Mouse (Mus musculus): Measurements from ENCODE around the gene Cnnm3. TPM values are rescaled to one million over a fixed set of nuclear protein-coding genes. Genes with fewer than 3 reads are reported as not detected.
A peak's percentile ranks its signal among the peaks of the same experiment; 100 is the strongest.

Cnnm3 gene
- polyA plus RNA-seq, 1 experiment from 2014 or later: 4.6 TPM

DNA sequence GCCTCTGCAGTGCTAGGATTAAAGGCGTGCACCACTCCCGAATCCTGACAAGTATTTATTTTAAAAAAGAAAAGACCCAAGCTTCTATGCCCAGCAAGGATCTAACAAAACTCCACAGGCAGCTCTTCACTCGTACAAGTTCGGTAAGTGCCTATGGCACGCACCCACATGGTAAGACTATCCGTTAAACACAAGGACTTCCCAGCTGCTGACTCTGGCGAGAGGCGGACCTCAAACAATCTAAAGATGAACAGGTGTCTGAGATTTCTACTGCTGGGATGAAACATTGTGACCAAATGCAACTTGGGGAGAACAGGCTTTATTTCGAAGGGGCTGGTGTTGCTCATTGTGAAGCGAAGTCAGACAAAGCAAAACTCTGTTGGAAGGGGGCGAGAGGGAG is 28.5 kb downstream of the Cnnm3 start:
- no peaks in the 10 kb centered on the region for H3K27me3 ChIP-seq
- ATAC-seq (ENCODE audit: low FRiP score, low read depth): no peak
- no peaks in the 10 kb centered on the region for H3K9me3 ChIP-seq
- no peak overlapping the region for H3K4me2 ChIP-seq (replicated peaks)
- no peak overlapping the region for H3K27ac ChIP-seq (replicated peaks)
- H3K36me3 ChIP-seq: peaks cover 38% of the 10 kb centered on the region
- H3K4me1 ChIP-seq: peaks cover 4% of the 10 kb centered on the region; the same call in 1 of the 2 replicates
- H3K4me3 ChIP-seq: no peak overlapping the region
- H3K9ac ChIP-seq (replicated peaks): no peak overlapping the region
- 91% methylated on average over 11 of the region's 11 CpGs for WGBS

- no peak overlapping the region for H3K27ac ChIP-seq (replicated peaks)
- WGBS: 93% methylated on average over 12 of the region's 12 CpGs
- H3K9ac ChIP-seq (replicated peaks): no peak overlapping the region
- H3K4me3 ChIP-seq: no peak overlapping the region
- no peak for ATAC-seq (ENCODE audit: low FRiP score, low read depth)
- no peaks in the 10 kb centered on the region for H3K27me3 ChIP-seq
- H3K9me3 ChIP-seq: no peaks in the 10 kb centered on the region
- H3K4me1 ChIP-seq: peaks cover 7% of the 10 kb centered on the region; the same call in 1 of the 2 replicates
- H3K4me2 ChIP-seq (replicated peaks): no peak overlapping the region
- peaks cover 38% of the 10 kb centered on the region for H3K36me3 ChIP-seq
These were observed 29.1 kb downstream of the Cnnm3 start for GRCm38 (mm10) chr1:36540807-36541206.

DNA sequence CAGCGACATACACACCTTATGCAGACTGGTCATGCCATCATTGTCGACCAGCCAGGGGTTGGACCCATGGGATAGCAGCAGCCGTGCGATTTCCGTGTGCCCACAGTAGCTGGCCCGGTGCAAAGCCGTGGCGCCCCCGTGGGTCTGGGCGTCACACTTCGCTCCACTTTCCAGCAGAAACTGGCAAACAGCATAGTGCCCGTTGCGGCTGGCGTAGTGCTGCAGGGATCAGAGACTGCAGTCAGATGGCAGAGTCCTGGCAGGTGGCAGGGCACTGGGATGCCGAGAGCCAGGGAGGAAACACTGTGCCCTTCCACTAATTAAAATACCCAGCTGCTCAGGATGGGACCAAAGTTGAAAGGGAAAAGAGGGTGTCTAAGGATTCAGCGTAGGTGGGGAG is 30.2 kb downstream of the Cnnm3 start:
- Histone ChIP-seq H3K36me3 (peaks cover 38% of the 10 kb centered on the region), H3K27me3 (no peaks in the 10 kb centered on the region), H3K4me2 (replicated peaks) (no peak overlapping the region), H3K9ac (replicated peaks) (no peak overlapping the region), H3K4me3 (no peak overlapping the region), H3K27ac (replicated peaks) (no peak overlapping the region), H3K9me3 (no peaks in the 10 kb centered on the region), H3K4me1 (peaks cover 15% of the 10 kb centered on the region)
- no peak for ATAC-seq (ENCODE audit: low FRiP score, low read depth)
- 93% methylated on average over 16 of the region's 16 CpGs for WGBS

- Histone ChIP-seq H3K36me3 (peaks cover 38% of the 10 kb centered on the region), H3K9ac (replicated peaks) (no peak overlapping the region), H3K27me3 (no peaks in the 10 kb centered on the region), H3K27ac (replicated peaks) (no peak overlapping the region), H3K4me3 (no peak overlapping the region), H3K9me3 (no peaks in the 10 kb centered on the region), H3K4me1 (peaks cover 18% of the 10 kb centered on the region), H3K4me2 (replicated peaks) (no peak overlapping the region)
- WGBS: 92% methylated on average over 9 of the region's 9 CpGs
- ATAC-seq (ENCODE audit: low FRiP score, low read depth): no peak
These were observed 31.3 kb downstream of the Cnnm3 start for GRCm38 (mm10) chr1:36542925-36543324.

- H3K9me3 ChIP-seq: no peaks in the 10 kb centered on the region
- peaks cover 40% of the 10 kb centered on the region for H3K36me3 ChIP-seq
- no peak overlapping the region for H3K27ac ChIP-seq (replicated peaks)
- peaks cover 35% of the 10 kb centered on the region for H3K4me1 ChIP-seq
- 89% methylated on average over 2 of the region's 2 CpGs for WGBS
- no peak overlapping the region for H3K4me2 ChIP-seq (replicated peaks)
- ATAC-seq (ENCODE audit: low FRiP score, low read depth): no peak
- no peak overlapping the region for H3K9ac ChIP-seq (replicated peaks)
- H3K4me3 ChIP-seq: no peak overlapping the region
- H3K27me3 ChIP-seq: no peaks in the 10 kb centered on the region
These were observed 33.7 kb downstream of the Cnnm3 start for GRCm38 (mm10) chr1:36545382-36545781.

- H3K27me3 ChIP-seq: no peaks in the 10 kb centered on the region
- WGBS: 63% methylated on average over 19 of the region's 19 CpGs
- no peak for ATAC-seq (ENCODE audit: low FRiP score, low read depth)
- no peak overlapping the region for H3K27ac ChIP-seq (replicated peaks)
- H3K9ac ChIP-seq (replicated peaks): peak overlapping the region; percentile 71; the same call in 1 of the 2 replicates
- H3K4me3 ChIP-seq: peak overlapping the region; percentile 67
- H3K4me2 ChIP-seq (replicated peaks): peak overlapping the region; percentile 66
- peaks cover 41% of the 10 kb centered on the region for H3K36me3 ChIP-seq
- peaks cover 35% of the 10 kb centered on the region for H3K4me1 ChIP-seq
- no peaks in the 10 kb centered on the region for H3K9me3 ChIP-seq
These were observed 34.4 kb downstream of the Cnnm3 start for GRCm38 (mm10) chr1:36545845-36546600.

GRCm38 (mm10) chr1:36546888-36547471 is 35.3 kb downstream of the Cnnm3 start, which contains the start of gene Ankrd39:
Gene Ankrd39, minus strand, starts transcription at chr1:36547445.
- WGBS: under 1% methylated on average over 43 of the region's 43 CpGs
- no peaks in the 10 kb centered on the region for H3K27me3 ChIP-seq
- H3K4me1 ChIP-seq: peaks cover 35% of the 10 kb centered on the region
- peak within 1 kb of the TSS; percentile 66 for H3K4me2 ChIP-seq (replicated peaks)
- H3K9ac ChIP-seq (replicated peaks): peak within 1 kb of the TSS; percentile 71
- peak within 1 kb of the TSS; percentile 67 for H3K4me3 ChIP-seq
- H3K27ac ChIP-seq (replicated peaks): peak within 1 kb of the TSS; percentile 87
- no peaks in the 10 kb centered on the region for H3K9me3 ChIP-seq
- ATAC-seq (ENCODE audit: low FRiP score, low read depth): peak; percentile 98
- H3K36me3 ChIP-seq: peaks cover 42% of the 10 kb centered on the region

GRCm38 (mm10) chr1:36547981-36548598 is 36.4 kb downstream of the Cnnm3 start:
- Histone ChIP-seq H3K4me2 (replicated peaks) (no peak overlapping the region; the same call in 1 of the 2 replicates), H3K9ac (replicated peaks) (peak overlapping the region; percentile 16; the same call in 1 of the 2 replicates), H3K9me3 (no peaks in the 10 kb centered on the region), H3K4me1 (peaks cover 35% of the 10 kb centered on the region), H3K27me3 (no peaks in the 10 kb centered on the region), H3K36me3 (peaks cover 46% of the 10 kb centered on the region), H3K27ac (replicated peaks) (peak overlapping the region; percentile 87), H3K4me3 (no peak overlapping the region)
- WGBS: 39% methylated on average over 9 of the region's 9 CpGs
- ATAC-seq (ENCODE audit: low FRiP score, low read depth): no peak

- peaks cover 40% of the 10 kb centered on the region for H3K4me1 ChIP-seq
- H3K36me3 ChIP-seq: peaks cover 53% of the 10 kb centered on the region
- H3K27me3 ChIP-seq: no peaks in the 10 kb centered on the region
- H3K27ac ChIP-seq (replicated peaks): peak overlapping the region; percentile 87
- WGBS: 58% methylated on average over 8 of the region's 8 CpGs
- H3K9ac ChIP-seq (replicated peaks): peak overlapping the region; percentile 16; the same call in 1 of the 2 replicates
- H3K9me3 ChIP-seq: no peaks in the 10 kb centered on the region
- H3K4me2 ChIP-seq (replicated peaks): peak overlapping the region; percentile 6; the same call in 1 of the 2 replicates
- H3K4me3 ChIP-seq: no peak overlapping the region
- ATAC-seq (ENCODE audit: low FRiP score, low read depth): no peak
These were observed 37.1 kb downstream of the Cnnm3 start for GRCm38 (mm10) chr1:36548771-36549170.

GRCm38 (mm10) chr1:36549491-36549890 is 37.8 kb downstream of the Cnnm3 start:
- Histone ChIP-seq H3K36me3 (peaks cover 60% of the 10 kb centered on the region), H3K9me3 (no peaks in the 10 kb centered on the region), H3K9ac (replicated peaks) (no peak overlapping the region), H3K27me3 (no peaks in the 10 kb centered on the region), H3K4me3 (0 out of 2 replicates have a peak overlapping the region, but pooled peaks have one; percentile 7), H3K27ac (replicated peaks) (peak overlapping the region; percentile 87; the same call in 1 of the 2 replicates), H3K4me1 (peaks cover 47% of the 10 kb centered on the region), H3K4me2 (replicated peaks) (peak overlapping the region; percentile 6; the same call in 1 of the 2 replicates)
- no peak for ATAC-seq (ENCODE audit: low FRiP score, low read depth)
- WGBS: 91% methylated on average over 18 of the region's 18 CpGs

DNA sequence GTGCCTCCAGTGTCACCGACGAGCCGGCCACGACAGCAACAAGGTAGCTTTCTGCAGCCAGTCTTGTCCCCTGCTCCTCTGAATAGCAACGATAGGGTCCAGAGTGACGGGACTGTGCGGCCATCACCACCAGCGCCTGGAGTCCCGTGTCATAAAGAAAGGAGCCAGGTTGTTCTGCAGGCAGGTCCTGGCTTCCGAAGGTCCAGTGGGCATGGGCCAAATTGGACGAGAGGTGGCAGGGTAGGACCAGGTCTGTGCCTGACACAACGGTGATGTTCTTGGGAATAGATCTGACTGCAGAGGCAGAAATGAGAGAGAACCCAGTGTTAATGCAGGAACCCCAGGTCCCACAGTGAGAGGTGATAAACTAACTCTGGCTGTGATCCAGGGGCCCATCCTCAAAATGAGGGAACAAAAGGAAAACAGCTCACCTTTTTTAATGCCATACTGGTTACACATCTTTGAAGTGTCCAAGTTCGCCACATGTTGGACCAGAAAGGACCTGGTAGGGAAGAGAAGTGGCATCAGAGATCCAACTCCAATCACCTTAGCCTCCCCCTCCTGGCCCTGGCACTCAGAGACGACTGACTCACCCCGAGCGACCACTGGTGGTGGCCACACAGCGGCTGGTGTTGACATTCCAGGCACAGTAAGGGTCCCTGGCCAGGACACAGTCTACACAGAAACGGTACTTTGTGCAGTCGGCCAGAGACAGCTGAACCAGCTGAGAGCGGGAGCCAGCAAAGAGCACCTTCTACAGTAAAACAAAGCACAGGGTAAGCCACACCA is 38.6 kb downstream of the Cnnm3 start:
- Histone ChIP-seq H3K27me3 (no peaks in the 10 kb centered on the region), H3K36me3 (peaks cover 68% of the 10 kb centered on the region)
- 80% methylated on average over 20 of the region's 20 CpGs for WGBS

More for the DNA sequence above, 38.6 kb downstream of the Cnnm3 start:
- no peak for ATAC-seq (ENCODE audit: low FRiP score, low read depth)
- H3K4me1 ChIP-seq: peaks cover 54% of the 10 kb centered on the region
- no peak overlapping the region for H3K4me2 ChIP-seq (replicated peaks)
- no peak overlapping the region for H3K27ac ChIP-seq (replicated peaks)
- no peak overlapping the region for H3K9ac ChIP-seq (replicated peaks)
- H3K9me3 ChIP-seq: no peaks in the 10 kb centered on the region
- H3K4me3 ChIP-seq: no peak overlapping the region
